Mouse (Mus musculus): ENCODE results near the gene Slc16a6. TPM values are rescaled to one million over a fixed set of nuclear protein-coding genes. Genes with fewer than 3 reads are reported as not detected.

Slc16a6 gene
- polyA plus RNA-seq, 1 experiment from 2014 or later = 5.9 TPM

GRCm38 (mm10) chr11:109474836-109475235 lies 1.4 kb upstream of the Slc16a6 start:
- ATAC-seq (ENCODE audit: insufficient read depth) (no peak), DNase-seq (no peak)
- Histone ChIP-seq H3K4me3 (ENCODE audit: low read depth, low read length) (no peak overlapping the region), H3K9me3 (ENCODE audit: low read depth, low read length) (no peaks in the 10 kb centered on the region), H3K4me1 (ENCODE audit: insufficient read depth) (no peaks in the 10 kb centered on the region), H3K36me3 (ENCODE audit: insufficient read depth) (no peaks in the 10 kb centered on the region), H3K27ac (ENCODE audit: low read depth) (no peak overlapping the region), H3K9ac (no peak overlapping the region), H3K4me2 (no peak overlapping the region), H3K27me3 (ENCODE audit: insufficient read depth, low read length) (peaks cover 9% of the 10 kb centered on the region; the same call in 1 of the 2 replicates)
- TF ChIP-seq CTCF (IDR thresholded peaks at IDR 0.05; ENCODE audit: low read depth) = no peak
- 82% methylated on average over 13 of the region's 13 CpGs for WGBS

DNA sequence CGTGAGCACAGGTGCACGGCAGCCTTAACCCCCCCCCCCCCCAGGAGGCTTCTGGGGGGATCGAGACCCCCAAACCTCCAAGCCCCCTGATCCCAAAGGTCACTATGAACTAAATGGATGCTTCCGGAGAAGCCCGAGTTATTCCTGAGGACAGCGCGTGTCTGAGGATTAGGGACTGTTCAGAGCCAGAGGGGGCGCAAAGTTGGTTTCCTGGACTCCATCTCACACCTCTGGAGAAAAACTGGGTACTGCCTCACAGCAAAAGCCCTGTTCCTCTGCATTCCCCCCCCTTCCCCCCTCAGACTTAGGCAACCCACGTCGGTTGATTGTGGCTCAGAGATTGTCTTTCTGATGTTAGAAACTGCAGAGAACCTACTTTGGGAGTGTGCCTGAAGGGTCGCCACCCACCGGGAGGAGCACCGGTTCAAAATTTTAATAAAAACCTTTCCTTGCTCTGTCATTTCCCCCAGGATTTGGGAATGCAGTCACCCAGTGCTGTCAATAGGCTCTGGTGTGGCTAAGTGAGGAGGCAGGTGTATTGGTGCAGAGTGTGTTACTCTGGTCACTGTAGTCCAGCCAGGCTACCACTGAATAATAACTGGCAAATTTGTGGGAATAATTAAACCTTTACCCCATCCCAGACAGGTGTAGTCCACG lies 816 bp upstream of the Slc16a6 start:
- Histone ChIP-seq H3K36me3 (ENCODE audit: insufficient read depth) (no peaks in the 10 kb centered on the region), H3K4me2 (peak overlapping the region; percentile 92), H3K27ac (ENCODE audit: low read depth) (peak overlapping the region; percentile 89), H3K9me3 (ENCODE audit: low read depth, low read length) (no peaks in the 10 kb centered on the region), H3K27me3 (ENCODE audit: insufficient read depth, low read length) (peaks cover 9% of the 10 kb centered on the region; the same call in 1 of the 2 replicates), H3K4me1 (ENCODE audit: insufficient read depth) (no peaks in the 10 kb centered on the region), H3K4me3 (ENCODE audit: low read depth, low read length) (peak overlapping the region; percentile 69), H3K9ac (peak overlapping the region; percentile 86)
- 7% methylated on average over 13 of the region's 14 CpGs for WGBS
- DNase-seq (no peak), ATAC-seq (ENCODE audit: insufficient read depth) (peak; percentile 30; the same call in 1 of the 2 replicates)
- TF ChIP-seq CTCF (IDR thresholded peaks at IDR 0.05; ENCODE audit: low read depth) = no peak; the same call in 1 of the 2 replicates

DNA sequence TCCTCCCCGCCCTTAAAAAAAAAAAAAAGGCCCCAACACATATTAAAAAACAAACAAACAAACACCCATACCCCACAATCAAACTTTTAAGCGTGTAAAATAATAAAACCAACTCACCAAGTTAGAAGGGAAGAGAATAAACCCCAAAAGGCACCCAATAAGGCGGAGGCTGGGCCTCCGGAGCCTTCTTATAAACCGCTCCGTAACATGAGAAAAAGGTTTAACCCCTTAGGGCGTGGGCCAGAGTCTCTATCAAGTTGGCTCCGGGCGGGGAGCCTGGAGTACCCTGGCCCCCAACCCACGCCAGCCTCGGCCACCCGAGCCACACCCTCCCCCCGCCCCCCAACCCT lies 602 bp downstream of the Slc16a6 start:
- Histone ChIP-seq H3K4me1 (ENCODE audit: insufficient read depth) (no peaks in the 10 kb centered on the region), H3K27me3 (ENCODE audit: insufficient read depth, low read length) (peaks cover 9% of the 10 kb centered on the region; the same call in 1 of the 2 replicates), H3K9me3 (ENCODE audit: low read depth, low read length) (no peaks in the 10 kb centered on the region), H3K27ac (ENCODE audit: low read depth) (peak overlapping the region; percentile 89), H3K4me3 (ENCODE audit: low read depth, low read length) (peak overlapping the region; percentile 69), H3K4me2 (peak overlapping the region; percentile 92), H3K36me3 (ENCODE audit: insufficient read depth) (no peaks in the 10 kb centered on the region), H3K9ac (peak overlapping the region; percentile 86)
- WGBS = under 1% methylated on average over 13 of the region's 13 CpGs
- DNase-seq (no peak), ATAC-seq (ENCODE audit: insufficient read depth) (peak; percentile 61; the same call in 1 of the 2 replicates)
- no peak for TF ChIP-seq CTCF (IDR thresholded peaks at IDR 0.05; ENCODE audit: low read depth)

GRCm38 (mm10) chr11:109472171-109472691 lies 1.2 kb downstream of the Slc16a6 start:
- Histone ChIP-seq H3K27ac (ENCODE audit: low read depth) (peak overlapping the region; percentile 89), H3K4me3 (ENCODE audit: low read depth, low read length) (peak overlapping the region; percentile 69), H3K9me3 (ENCODE audit: low read depth, low read length) (no peaks in the 10 kb centered on the region), H3K36me3 (ENCODE audit: insufficient read depth) (no peaks in the 10 kb centered on the region), H3K9ac (peak overlapping the region; percentile 86), H3K4me2 (peak overlapping the region; percentile 92), H3K27me3 (ENCODE audit: insufficient read depth, low read length) (peaks cover 9% of the 10 kb centered on the region; the same call in 1 of the 2 replicates), H3K4me1 (ENCODE audit: insufficient read depth) (no peaks in the 10 kb centered on the region)
- peak; percentile 7; the same call in 1 of the 2 replicates for TF ChIP-seq CTCF (IDR thresholded peaks at IDR 0.05; ENCODE audit: low read depth)
- DNase-seq (peak; percentile 70), ATAC-seq (ENCODE audit: insufficient read depth) (no peak)
- under 1% methylated on average over 33 of the region's 33 CpGs for WGBS

GRCm38 (mm10) chr11:109470921-109471861 lies 2.2 kb downstream of the Slc16a6 start:
- no peaks in the 10 kb centered on the region for H3K4me1 ChIP-seq (ENCODE audit: insufficient read depth)
- WGBS = 30% methylated on average over 15 of the region's 15 CpGs
- ATAC-seq (ENCODE audit: insufficient read depth) (no peak), DNase-seq (peak; percentile 35)
- no peaks in the 10 kb centered on the region for H3K9me3 ChIP-seq (ENCODE audit: low read depth, low read length)
- peaks cover 9% of the 10 kb centered on the region; the same call in 1 of the 2 replicates for H3K27me3 ChIP-seq (ENCODE audit: insufficient read depth, low read length)
- H3K27ac ChIP-seq (ENCODE audit: low read depth) = no peak overlapping the region
- H3K4me3 ChIP-seq (ENCODE audit: low read depth, low read length) = peak overlapping the region; percentile 69
- no peak for TF ChIP-seq CTCF (IDR thresholded peaks at IDR 0.05; ENCODE audit: low read depth)
- no peaks in the 10 kb centered on the region for H3K36me3 ChIP-seq (ENCODE audit: insufficient read depth)
- peak overlapping the region; percentile 92 for H3K4me2 ChIP-seq
- H3K9ac ChIP-seq = peak overlapping the region; percentile 86; the same call in 1 of the 2 replicates

GRCm38 (mm10) chr11:109470170-109470569 lies 3.2 kb downstream of the Slc16a6 start:
- Histone ChIP-seq H3K4me1 (ENCODE audit: insufficient read depth) (no peaks in the 10 kb centered on the region), H3K36me3 (ENCODE audit: insufficient read depth) (no peaks in the 10 kb centered on the region), H3K27ac (ENCODE audit: low read depth) (no peak overlapping the region), H3K9me3 (ENCODE audit: low read depth, low read length) (no peaks in the 10 kb centered on the region), H3K4me2 (peak overlapping the region; percentile 92; the same call in 1 of the 2 replicates), H3K4me3 (ENCODE audit: low read depth, low read length) (no peak overlapping the region), H3K9ac (no peak overlapping the region), H3K27me3 (ENCODE audit: insufficient read depth, low read length) (peaks cover 5% of the 10 kb centered on the region; the same call in 1 of the 2 replicates)
- no peak for ATAC-seq (ENCODE audit: insufficient read depth)
- WGBS = 69% methylated on average over 9 of the region's 9 CpGs
- no peak for TF ChIP-seq CTCF (IDR thresholded peaks at IDR 0.05; ENCODE audit: low read depth)
- DNase-seq = no peak

Measured in lung, embryonic 14.5 days (tissue).